In the genomic region with DNA sequence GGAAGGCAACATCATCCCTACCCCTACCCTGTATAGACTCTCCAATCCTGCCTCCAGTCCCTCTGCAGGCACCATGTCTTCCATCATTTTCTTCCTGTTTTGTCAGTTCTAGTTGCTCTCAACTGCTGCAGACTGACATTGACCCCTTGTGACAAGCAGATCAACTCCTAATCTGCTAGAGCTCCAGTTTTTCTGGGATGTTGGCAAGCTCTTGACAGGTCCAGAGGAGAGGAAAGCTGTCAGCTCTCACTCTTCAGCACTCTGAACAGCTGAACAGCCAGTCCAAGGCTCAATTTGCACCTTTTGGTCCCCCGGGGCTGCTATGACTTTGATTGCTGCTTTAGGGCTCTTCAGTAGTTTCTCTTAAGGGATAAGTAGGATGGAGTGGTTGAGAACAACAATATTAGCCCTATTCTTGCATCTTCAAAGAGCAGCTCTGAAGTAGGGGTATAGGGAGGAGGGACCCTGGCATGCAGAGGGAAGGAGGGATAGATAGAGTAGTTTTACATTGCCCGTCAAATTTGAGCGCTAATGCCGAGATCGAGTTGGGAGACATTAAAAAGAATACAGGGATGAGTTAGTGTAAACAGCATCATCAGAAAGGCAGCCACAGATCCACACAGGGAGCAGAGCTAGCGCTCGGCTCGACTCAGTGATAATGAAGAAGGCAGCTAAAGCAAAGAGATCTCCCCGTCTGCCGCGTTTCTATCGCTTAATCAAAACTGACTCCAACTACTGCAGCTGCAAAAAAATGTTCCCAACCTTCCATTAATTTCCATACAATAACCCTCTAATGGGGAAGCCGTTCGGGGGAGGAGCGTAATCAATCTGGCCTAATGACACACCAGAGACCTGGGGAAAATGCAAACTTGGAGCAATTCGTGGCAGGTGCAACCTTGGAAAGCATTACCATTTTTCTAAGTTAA, we compare ENCODE assay signal across 19 mouse cellular contexts.
DNase-seq lines count a peak whose midpoint lies in the region; ATAC-seq and TF ChIP-seq lines count a peak whose summit lies in the region.
"Had no signal": no experiment of that assay in that cellular context is flagged by ENCODE, and none has a peak within 500 bp of the region (broad histone marks: within the 10 kb centered on the region; RNA-seq: fewer than 3 reads in every experiment).

No protein-coding gene starts in this region.

- H3K27me3 ChIP-seq in forebrain, embryonic 16.5 days (replicated peaks; ENCODE audit: control insufficient read depth, insufficient read depth, low read length): no peaks in the 10 kb centered on the region
- H3K27me3 ChIP-seq in forebrain, embryonic 10.5 days (ENCODE audit: poor library complexity, severe bottlenecking): peaks cover 13% of the 10 kb centered on the region; the same call in 1 of the 2 replicates
- no peaks in the 10 kb centered on the region for H3K27me3 ChIP-seq in neural tube, embryonic 11.5 days (ENCODE audit: control insufficient read depth, insufficient read depth, low read length)
- H3K27me3 ChIP-seq in midbrain, embryonic 15.5 days (replicated peaks): no peaks in the 10 kb centered on the region
- no peaks in the 10 kb centered on the region for H3K27me3 ChIP-seq in stomach, postnatal 0 days (ENCODE audit: control insufficient read depth, insufficient read depth, low read length)
- H3K27me3 ChIP-seq: stomach, embryonic 15.5 days had no signal

- H3K9me3 ChIP-seq in forebrain, embryonic 16.5 days (ENCODE audit: control insufficient read depth, low read length): no peaks in the 10 kb centered on the region
- no peaks in the 10 kb centered on the region for H3K9me3 ChIP-seq in forebrain, embryonic 10.5 days
- no peaks in the 10 kb centered on the region for H3K9me3 ChIP-seq in neural tube, embryonic 11.5 days (ENCODE audit: control insufficient read depth, low read length)
- no peaks in the 10 kb centered on the region for H3K9me3 ChIP-seq in midbrain, embryonic 15.5 days
- no peaks in the 10 kb centered on the region for H3K9me3 ChIP-seq in stomach, postnatal 0 days (ENCODE audit: control insufficient read depth, low read length)
- H3K9me3 ChIP-seq: stomach, embryonic 15.5 days had no signal

- 61% methylated on average over 16 of the region's 16 CpGs for WGBS in forebrain, embryonic 16.5 days
- WGBS in forebrain, embryonic 10.5 days: 85% methylated on average over 16 of the region's 16 CpGs
- 53% methylated on average over 16 of the region's 16 CpGs for WGBS in neural tube, embryonic 11.5 days
- 53% methylated on average over 16 of the region's 16 CpGs for WGBS in midbrain, embryonic 15.5 days
- 47% methylated on average over 16 of the region's 16 CpGs for WGBS in stomach, postnatal 0 days

- H3K9ac ChIP-seq in forebrain, embryonic 16.5 days (replicated peaks; ENCODE audit: low read depth, low read length): no peak overlapping the region
- no peak overlapping the region for H3K9ac ChIP-seq in neural tube, embryonic 11.5 days (ENCODE audit: low read length)
- no peak overlapping the region for H3K9ac ChIP-seq in midbrain, embryonic 15.5 days
- H3K9ac ChIP-seq in stomach, postnatal 0 days (ENCODE audit: low read length): no peak overlapping the region
- H3K9ac ChIP-seq: lung, embryonic 14.5 days; stomach, embryonic 15.5 days had no signal

- DNase-seq in forebrain, embryonic 10.5 days (ENCODE audit: extremely low spot score, low spot score): no peak
- DNase-seq in neural tube, embryonic 11.5 days (ENCODE audit: low spot score): peak; percentile 32
- no peak for DNase-seq in neural tube, embryonic 10.5 days (ENCODE audit: extremely low spot score, low spot score)
- peak; percentile 59 for DNase-seq in retina, postnatal 1 day
- no peak for DNase-seq in stomach, postnatal 0 days (ENCODE audit: low spot score)
- no peak for DNase-seq in natural killer cell, adult 2 months (ENCODE audit: low spot score in 2 of 2)
- DNase-seq: B cell, adult 2 months; cerebellum, postnatal 25 days; kidney, adult 2 months; kidney, postnatal 36 days; lung, embryonic 14.5 days; thymus, postnatal 14 days had no signal

- no peak for TF ChIP-seq CTCF in stomach, postnatal 0 days (IDR thresholded peaks at IDR 0.05; ENCODE audit: low read depth)

- ATAC-seq in forebrain, embryonic 16.5 days: no peak; the same call in 1 of the 2 replicates
- ATAC-seq in neural tube, embryonic 11.5 days (ENCODE audit: insufficient read depth, low FRiP score, low TSS enrichment): no peak
- ATAC-seq in midbrain, embryonic 15.5 days (replicated peaks): peak; percentile 69
- no peak for ATAC-seq in stomach, postnatal 0 days (ENCODE audit: low FRiP score, low TSS enrichment)
- ATAC-seq: Patski had no signal

- no peaks in the 10 kb centered on the region for H3K36me3 ChIP-seq in forebrain, embryonic 16.5 days (ENCODE audit: control insufficient read depth, insufficient read depth)
- H3K36me3 ChIP-seq in forebrain, embryonic 10.5 days (replicated peaks): no peaks in the 10 kb centered on the region
- H3K36me3 ChIP-seq in neural tube, embryonic 11.5 days (ENCODE audit: control insufficient read depth, insufficient read depth, low read length): no peaks in the 10 kb centered on the region
- no peaks in the 10 kb centered on the region for H3K36me3 ChIP-seq in midbrain, embryonic 15.5 days (replicated peaks)
- H3K36me3 ChIP-seq in stomach, postnatal 0 days (ENCODE audit: control insufficient read depth, insufficient read depth, low read length): no peaks in the 10 kb centered on the region
- H3K36me3 ChIP-seq: stomach, embryonic 15.5 days had no signal

- no peak for TF ChIP-seq EP300 in stomach, postnatal 0 days (optimal IDR thresholded peaks at IDR 0.05)

- peak overlapping the region; percentile 8; the same call in 1 of the 2 replicates for H3K4me2 ChIP-seq in forebrain, embryonic 16.5 days (ENCODE audit: low read length)
- H3K4me2 ChIP-seq in neural tube, embryonic 11.5 days (ENCODE audit: low read depth): no peak overlapping the region
- 0 out of 2 replicates have a peak overlapping the region, but pooled peaks have one; percentile 2 for H3K4me2 ChIP-seq in midbrain, embryonic 15.5 days
- no peak overlapping the region for H3K4me2 ChIP-seq in stomach, postnatal 0 days (replicated peaks; ENCODE audit: low read depth)
- H3K4me2 ChIP-seq: liver, embryonic 11.5 days; lung, embryonic 14.5 days; stomach, embryonic 15.5 days had no signal

- no peak overlapping the region for H3K27ac ChIP-seq in forebrain, embryonic 16.5 days (ENCODE audit: low read length)
- H3K27ac ChIP-seq in forebrain, embryonic 10.5 days: no peak overlapping the region
- no peak overlapping the region for H3K27ac ChIP-seq in neural tube, embryonic 11.5 days (ENCODE audit: low read depth, low read length)
- H3K27ac ChIP-seq in midbrain, embryonic 15.5 days: 0 out of 2 replicates have a peak overlapping the region, but pooled peaks have one; percentile 2
- no peak overlapping the region for H3K27ac ChIP-seq in stomach, postnatal 0 days (replicated peaks)
- H3K27ac ChIP-seq: macrophage; stomach, embryonic 15.5 days had no signal

- peaks cover 4% of the 10 kb centered on the region; the same call in 1 of the 2 replicates for H3K4me1 ChIP-seq in forebrain, embryonic 16.5 days (replicated peaks; ENCODE audit: control insufficient read depth, insufficient read depth, low read length)
- peaks cover 6% of the 10 kb centered on the region; the same call in 1 of the 2 replicates for H3K4me1 ChIP-seq in forebrain, embryonic 10.5 days
- no peaks in the 10 kb centered on the region for H3K4me1 ChIP-seq in neural tube, embryonic 11.5 days (ENCODE audit: control insufficient read depth, insufficient read depth, low read length)
- H3K4me1 ChIP-seq in midbrain, embryonic 15.5 days: peaks cover 7% of the 10 kb centered on the region; the same call in 1 of the 2 replicates
- no peaks in the 10 kb centered on the region for H3K4me1 ChIP-seq in stomach, postnatal 0 days (replicated peaks; ENCODE audit: control insufficient read depth, insufficient read depth)

- H3K4me3 ChIP-seq in forebrain, embryonic 16.5 days (replicated peaks; ENCODE audit: low read length): no peak overlapping the region
- no peak overlapping the region for H3K4me3 ChIP-seq in forebrain, embryonic 10.5 days
- H3K4me3 ChIP-seq in neural tube, embryonic 11.5 days (ENCODE audit: low read depth, low read length): no peak overlapping the region
- H3K4me3 ChIP-seq in midbrain, embryonic 15.5 days: no peak overlapping the region
- no peak overlapping the region for H3K4me3 ChIP-seq in stomach, postnatal 0 days (ENCODE audit: low read depth, low read length)
- H3K4me3 ChIP-seq: myocyte; stomach, embryonic 15.5 days had no signal

Comparison
In these comparisons a context has a peak if more than half of its experiments do, and no peak if none do; other contexts are left out.
1. DNase-seq: peak in neural tube, embryonic 11.5 days (single experiment) and retina, postnatal 1 day (single experiment); none in forebrain, embryonic 10.5 days (single experiment), neural tube, embryonic 10.5 days (single experiment), stomach, postnatal 0 days (single experiment) and natural killer cell, adult 2 months (0 of 2).
2. H3K4me2 ChIP-seq: peak in forebrain, embryonic 16.5 days (single experiment) and midbrain, embryonic 15.5 days (single experiment); none in neural tube, embryonic 11.5 days (single experiment) and stomach, postnatal 0 days (single experiment).